Mouse (Mus musculus) cortical plate, adult 2 months (tissue): Measurements from ENCODE around the gene Clmp.

ENCODE experiments used
- CTCF ChIP-seq: fragments of 200-500 bp; IDR thresholded peaks from 2 replicates; pipeline ENCODE4 v1.5.1; 2011; ENCODE audit warnings: mild to moderate bottlenecking, control low read depth, low read length; ENCODE audit not compliant: insufficient read depth; ENCODE audit errors: extremely low read depth
- POLR2A ChIP-seq: fragments of 200-500 bp; IDR thresholded peaks from 2 replicates; pipeline ENCODE4 v1.6.1; 2011; ENCODE audit warnings: mild to moderate bottlenecking, low read length, control low read depth; ENCODE audit not compliant: insufficient read depth; ENCODE audit errors: extremely low read depth

DNA sequence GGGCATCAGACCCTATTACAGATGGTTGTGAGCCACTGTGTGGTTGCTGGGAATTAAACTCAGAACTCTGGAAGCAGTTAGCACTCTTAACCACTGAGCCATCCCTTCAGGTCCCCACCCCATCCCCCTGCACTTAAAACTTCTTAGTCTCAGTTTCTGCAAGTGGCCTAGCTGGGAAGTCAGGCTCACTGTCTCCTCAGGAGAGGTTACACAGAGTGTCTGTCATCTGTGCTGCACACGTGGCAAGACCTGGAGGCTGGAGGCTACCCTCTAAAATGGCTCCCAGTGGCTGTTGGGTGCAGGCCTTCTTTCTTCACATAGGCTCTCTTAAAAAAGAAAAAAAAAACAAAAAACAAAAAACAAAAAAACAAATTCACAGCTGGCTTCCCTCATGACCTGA is 90.3 kb downstream of the Clmp start:
- TF ChIP-seq CTCF (no peak), POLR2A (no peak)
